Mouse (Mus musculus) hindbrain, postnatal 0 days (tissue): ENCODE results near the gene Ube2g2. TPM values are rescaled to one million over a fixed set of nuclear protein-coding genes. Genes with fewer than 3 reads are reported as not detected.

Experiments
- ATAC-seq: fragments of 200-750 bp; cut with Nextera tagmentation; 2 replicates; pipeline ENCODE4 v1.8.0; 2017; ENCODE audit warnings: mild to moderate bottlenecking, moderate TSS enrichment, moderate library complexity
- DNase-seq: peaks from one replicate; pipeline ENCODE4 v3.0.0-alpha.2; 2015; ENCODE audit warnings: low spot score
- H3K27ac ChIP-seq: fragments of 300-500 bp; sonication (generic); 2 replicates; pipeline ENCODE4 v1.5.1; 2014; ENCODE audit warnings: mild to moderate bottlenecking
- H3K27me3 ChIP-seq: fragments of 300-500 bp; sonication (generic); 2 replicates; pipeline ENCODE4 v1.6.1; 2014; ENCODE audit warnings: low read length, mixed read lengths; ENCODE audit not compliant: insufficient read depth
- H3K36me3 ChIP-seq: fragments of 300-500 bp; sonication (generic); 2 replicates; pipeline ENCODE4 v1.6.1; 2014; ENCODE audit warnings: low read length, mixed read lengths; ENCODE audit not compliant: insufficient read depth
- H3K4me1 ChIP-seq: fragments of 300-500 bp; sonication (generic); 2 replicates; pipeline ENCODE4 v1.6.1; 2014; ENCODE audit warnings: antibody characterized with exemption, low read length, mixed read lengths; ENCODE audit not compliant: insufficient read depth
- H3K4me2 ChIP-seq: fragments of 300-500 bp; sonication (generic); 2 replicates; pipeline ENCODE4 v1.6.1; 2014; ENCODE audit warnings: low read depth, mild to moderate bottlenecking, low read length, moderate library complexity, mixed read lengths
- H3K4me3 ChIP-seq: fragments of 300-500 bp; sonication (generic); 2 replicates; pipeline ENCODE4 v1.5.1; 2014; ENCODE audit warnings: low read length
- H3K9ac ChIP-seq: fragments of 300-500 bp; sonication (generic); replicated peaks from 2 replicates; pipeline ENCODE4 v1.6.1; 2014; ENCODE audit warnings: mild to moderate bottlenecking, low read length, moderate library complexity, mixed read lengths
- H3K9me3 ChIP-seq: fragments of 300-500 bp; sonication (generic); 2 replicates; pipeline ENCODE4 v1.6.1; 2016; ENCODE audit warnings: low read length, mixed read lengths
- CTCF ChIP-seq: IDR thresholded peaks from 2 replicates; pipeline ENCODE4 v1.5.1; 2016; ENCODE audit warnings: antibody characterized with exemption, control low read depth, low read depth
- WGBS: fragments of 180-500 bp; shearing (Covaris S2); extraction: QIAGEN DNeasy Blood & Tissue Kit; methylation state at CpG from one replicate; pipeline ENCODE4 v1.1.7; 2014; 5-methylcytosine and 5-hydroxymethylcytosine counted together
- polyA plus RNA-seq: library from polyadenylated mRNA; unstranded; fragments of >200 nt; fragmentation: Nextera tagmentation; extraction: Ambion mirVana; gene quantifications from 2 replicates; pipeline ENCODE4 v1.2.1, GENCODE M21; 2015
- total RNA-seq: library from RNA; depleted of rRNA; stranded (reverse); fragments of >200 nt; gene quantifications from 2 replicates; pipeline ENCODE4 v1.2.3, GENCODE M21; 2014

Gene Ube2g2
- total and polyA plus RNA-seq, 2 experiments from 2014 or later = 48.3 to 73.8 TPM

DNA sequence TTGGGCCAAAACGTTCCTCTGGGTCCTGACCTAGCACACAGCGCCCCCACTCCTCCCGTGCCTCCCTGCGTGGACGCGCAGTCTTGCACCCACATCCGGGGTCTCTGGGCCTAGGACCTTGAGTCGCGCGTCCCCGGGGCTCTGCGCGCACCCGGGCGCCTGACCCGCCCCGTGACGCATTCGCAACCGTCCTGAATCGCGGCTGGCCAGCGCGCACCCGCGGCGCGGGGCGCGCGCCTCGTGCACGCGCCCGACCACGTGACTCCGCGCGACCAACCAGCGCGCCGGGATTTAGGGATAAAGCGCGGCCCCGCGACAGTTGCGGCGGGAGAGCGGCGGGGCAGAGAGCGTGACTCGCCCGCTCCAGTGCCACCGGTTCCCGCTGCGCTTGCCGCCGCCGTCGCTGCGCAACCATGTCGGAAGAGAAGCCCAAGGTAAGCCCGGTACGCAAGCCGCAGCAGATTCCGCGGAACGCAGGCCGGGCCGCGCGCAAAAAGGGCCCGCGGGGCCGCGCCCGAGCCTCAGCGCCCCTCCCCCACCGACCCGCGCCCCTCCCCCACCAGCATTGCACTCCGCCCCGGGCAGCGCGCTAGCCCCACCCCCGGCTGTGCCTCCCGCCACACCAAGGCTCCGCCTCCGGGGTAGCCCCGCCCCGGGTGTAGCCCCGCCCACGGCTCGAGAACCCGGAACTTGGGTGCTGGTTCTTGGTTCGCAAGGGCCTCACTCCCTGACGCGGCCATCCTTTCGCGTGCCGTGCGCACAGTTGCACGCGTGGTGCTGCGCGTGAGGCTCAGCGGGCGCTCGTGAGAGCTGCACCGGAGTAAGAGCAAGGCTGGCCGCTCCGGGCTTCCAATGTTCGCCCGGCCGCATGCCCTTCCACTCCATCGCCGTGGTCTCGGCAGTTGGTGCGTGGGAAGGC is 15.9 kb upstream of the Ube2g2 start, which contains the start of the genes Sumo3 and Gm49325:
Sumo3 (plus strand) TSS at position 190 of the 919 bp plus-strand sequence.
Gm49325 (plus strand) TSS at position 290 of the 919 bp plus-strand sequence.
- Histone ChIP-seq H3K27ac (peak within 1 kb of the TSS; percentile 98), H3K9ac (peak within 1 kb of the TSS; percentile 86), H3K4me1 (peaks cover 13% of the 10 kb centered on the region; the same call in 1 of the 2 replicates), H3K36me3 (peaks cover 7% of the 10 kb centered on the region; the same call in 1 of the 2 replicates), H3K4me3 (peak within 1 kb of the TSS; percentile 54), H3K9me3 (0 out of 2 replicates have a peak, but pooled peaks cover 2% of the 10 kb centered on the region), H3K27me3 (no peaks in the 10 kb centered on the region), H3K4me2 (peak within 1 kb of the TSS; percentile 93)
- WGBS = under 1% methylated on average over 95 of the region's 119 CpGs
- DNase-seq = peak; percentile 94
- 0 out of 2 replicates have a peak, but pooled peaks have one; percentile 3 for TF ChIP-seq CTCF
- ATAC-seq = peak; percentile 89

DNA sequence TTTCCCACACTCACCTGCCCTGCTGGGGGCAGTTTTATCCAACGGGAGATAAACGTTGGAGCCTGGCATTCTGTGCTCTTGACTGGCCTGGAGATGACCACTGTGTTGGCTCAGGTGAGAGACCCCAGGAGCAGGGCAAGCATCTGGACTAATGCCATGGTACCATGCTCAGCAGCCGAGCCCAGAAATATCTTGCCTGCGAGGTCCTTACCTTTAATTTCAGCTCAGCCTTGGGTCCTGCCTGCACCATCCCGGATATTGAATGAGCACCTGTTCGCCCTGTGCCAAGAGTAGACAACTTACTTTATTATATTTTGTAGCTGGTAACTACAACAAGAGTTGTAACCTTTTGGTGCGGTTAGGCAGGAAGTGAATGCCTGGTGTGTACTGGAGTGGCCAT is 15.2 kb upstream of the Ube2g2 start:
- ATAC-seq (no peak; the same call in 1 of the 2 replicates), DNase-seq (no peak)
- H3K4me2 ChIP-seq = peak overlapping the region; percentile 93
- peak overlapping the region; percentile 54 for H3K4me3 ChIP-seq
- peaks cover 13% of the 10 kb centered on the region; the same call in 1 of the 2 replicates for H3K36me3 ChIP-seq
- H3K9ac ChIP-seq = peak overlapping the region; percentile 86
- H3K4me1 ChIP-seq = peaks cover 13% of the 10 kb centered on the region; the same call in 1 of the 2 replicates
- no peak for TF ChIP-seq CTCF
- H3K27ac ChIP-seq = peak overlapping the region; percentile 98
- H3K27me3 ChIP-seq = no peaks in the 10 kb centered on the region
- H3K9me3 ChIP-seq = 0 out of 2 replicates have a peak, but pooled peaks cover 2% of the 10 kb centered on the region
- 42% methylated on average over 7 of the region's 7 CpGs for WGBS

DNA sequence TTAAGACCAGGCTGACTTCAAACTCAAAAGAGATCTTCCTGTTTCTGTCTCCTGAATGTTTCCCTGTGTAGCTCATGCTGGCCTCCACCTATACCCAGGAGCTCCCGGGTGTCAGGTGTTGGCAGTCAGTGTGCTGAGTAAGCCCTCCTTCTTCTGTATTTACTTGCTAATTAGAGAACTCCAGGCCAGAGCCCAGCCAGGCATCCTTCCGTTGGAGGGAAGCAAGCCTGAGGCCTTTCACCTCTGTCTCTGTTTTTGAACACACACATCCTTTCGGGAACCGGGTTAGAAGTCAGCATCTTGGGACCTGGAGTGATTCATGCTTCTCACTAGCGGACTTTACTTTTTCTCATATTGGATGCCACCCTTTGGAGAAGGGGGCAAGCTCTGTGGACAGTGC is 14.6 kb upstream of the Ube2g2 start:
- H3K4me2 ChIP-seq = peak overlapping the region; percentile 93
- H3K9me3 ChIP-seq = no peaks in the 10 kb centered on the region
- no peak for TF ChIP-seq CTCF
- ATAC-seq (no peak), DNase-seq (no peak)
- no peak overlapping the region for H3K27ac ChIP-seq
- peak overlapping the region; percentile 54 for H3K4me3 ChIP-seq
- 59% methylated on average over 5 of the region's 5 CpGs for WGBS
- peaks cover 13% of the 10 kb centered on the region; the same call in 1 of the 2 replicates for H3K4me1 ChIP-seq
- peaks cover 18% of the 10 kb centered on the region; the same call in 1 of the 2 replicates for H3K36me3 ChIP-seq
- H3K27me3 ChIP-seq = no peaks in the 10 kb centered on the region
- H3K9ac ChIP-seq = no peak overlapping the region

DNA sequence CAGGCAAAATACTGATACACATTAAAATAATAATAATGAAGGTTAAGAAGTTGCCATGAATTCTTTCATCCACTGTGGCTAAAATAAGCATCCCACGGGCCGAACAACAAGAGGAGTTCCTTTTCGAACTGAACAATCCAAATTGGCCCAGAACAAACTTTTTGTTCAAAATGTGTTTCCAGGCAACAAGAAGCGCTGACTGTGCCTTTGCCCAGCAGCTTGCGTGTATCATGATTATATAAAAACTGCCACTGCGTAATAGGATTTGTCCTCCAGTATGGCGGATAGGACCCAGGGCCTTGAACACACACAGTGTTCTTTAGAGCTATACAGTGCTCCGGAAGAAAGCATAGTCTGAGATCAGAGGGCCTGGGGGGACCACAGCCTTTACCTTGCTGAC is 13.5 kb upstream of the Ube2g2 start:
- WGBS = 77% methylated on average over 8 of the region's 8 CpGs
- no peak for ATAC-seq

DNA sequence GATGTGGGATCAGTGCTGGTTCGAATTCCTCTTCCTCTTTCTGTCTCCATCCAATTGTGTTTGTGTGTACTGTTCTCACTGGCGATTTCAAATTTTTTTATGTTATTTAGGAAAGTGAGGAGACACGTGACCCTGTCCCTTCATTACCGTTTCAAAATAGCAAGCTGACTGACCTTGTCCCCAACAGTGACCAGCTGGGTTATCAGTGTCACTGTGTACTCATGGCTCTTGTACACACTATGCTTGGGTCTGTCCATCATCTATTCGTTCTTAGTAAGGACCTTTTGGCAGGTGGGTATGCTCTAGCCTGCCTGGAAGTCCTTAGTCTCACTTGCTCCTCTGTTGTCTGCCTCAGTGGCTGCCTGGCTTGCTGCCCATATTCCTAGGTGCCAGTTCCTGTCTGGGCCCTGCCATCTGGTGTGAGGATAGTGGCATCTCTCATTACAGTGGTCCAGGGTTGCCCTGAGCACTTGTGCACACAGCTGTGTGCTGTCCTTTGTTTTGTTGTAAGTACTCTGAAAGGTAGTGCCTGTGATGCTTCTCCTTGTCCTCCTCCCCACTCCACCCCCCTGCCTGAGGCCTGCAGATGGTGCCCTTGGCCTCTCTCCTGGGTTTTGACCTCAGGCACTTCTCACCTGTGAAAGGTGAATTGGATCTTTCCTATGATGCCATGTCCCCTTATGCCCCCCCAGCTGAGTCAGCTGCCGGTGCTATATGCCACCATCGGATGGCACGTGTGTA is 11.7 kb upstream of the Ube2g2 start:
- TF ChIP-seq CTCF = no peak
- H3K36me3 ChIP-seq = peaks cover 29% of the 10 kb centered on the region; the same call in 1 of the 2 replicates
- no peaks in the 10 kb centered on the region for H3K9me3 ChIP-seq
- H3K4me1 ChIP-seq = peaks cover 13% of the 10 kb centered on the region; the same call in 1 of the 2 replicates
- DNase-seq (peak; percentile 37), ATAC-seq (no peak)
- 85% methylated on average over 8 of the region's 8 CpGs for WGBS
- no peak overlapping the region for H3K27ac ChIP-seq
- no peak overlapping the region for H3K4me3 ChIP-seq
- H3K9ac ChIP-seq = 0 out of 2 replicates have a peak overlapping the region, but pooled peaks have one; percentile 13
- no peak overlapping the region for H3K4me2 ChIP-seq
- no peaks in the 10 kb centered on the region for H3K27me3 ChIP-seq

More for the DNA sequence above, 13.5 kb upstream of the Ube2g2 start:
- H3K9ac ChIP-seq = no peak overlapping the region
- no peaks in the 10 kb centered on the region for H3K9me3 ChIP-seq
- H3K27me3 ChIP-seq = no peaks in the 10 kb centered on the region
- H3K4me2 ChIP-seq = no peak overlapping the region
- no peak for DNase-seq
- no peak overlapping the region for H3K27ac ChIP-seq
- H3K4me3 ChIP-seq = no peak overlapping the region
- peaks cover 13% of the 10 kb centered on the region; the same call in 1 of the 2 replicates for H3K4me1 ChIP-seq
- no peak for TF ChIP-seq CTCF
- peaks cover 18% of the 10 kb centered on the region; the same call in 1 of the 2 replicates for H3K36me3 ChIP-seq

DNA sequence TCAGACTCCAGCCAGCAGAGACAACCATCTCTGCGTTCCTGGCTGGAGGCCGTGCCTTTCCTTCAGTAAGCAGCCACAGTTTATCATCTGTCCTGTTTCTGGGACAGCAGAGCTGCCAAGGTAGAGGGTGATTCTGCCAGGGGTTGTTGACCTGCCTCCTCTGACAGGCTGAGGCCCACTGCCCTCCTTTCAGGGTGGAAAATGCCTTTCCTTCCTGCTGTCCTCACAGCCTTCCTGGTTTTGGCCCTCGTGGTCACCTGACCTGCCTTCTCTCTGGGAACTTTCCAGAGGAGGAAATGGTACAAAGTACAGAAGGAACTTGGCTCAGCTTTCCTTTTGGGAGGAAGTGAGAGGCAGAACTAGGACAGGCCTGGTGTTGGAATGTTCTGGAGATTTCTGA is 8.7 kb upstream of the Ube2g2 start:
- Histone ChIP-seq H3K27me3 (no peaks in the 10 kb centered on the region), H3K27ac (peak overlapping the region; percentile 36; the same call in 1 of the 2 replicates), H3K9ac (no peak overlapping the region), H3K4me2 (no peak overlapping the region), H3K9me3 (no peaks in the 10 kb centered on the region), H3K4me3 (no peak overlapping the region), H3K36me3 (peaks cover 55% of the 10 kb centered on the region), H3K4me1 (no peaks in the 10 kb centered on the region)
- 84% methylated on average over 3 of the region's 3 CpGs for WGBS
- ATAC-seq (no peak), DNase-seq (peak; percentile 19)
- no peak for TF ChIP-seq CTCF
